Mouse (Mus musculus) neural tube, embryonic 15.5 days (tissue): Measurements from ENCODE around the gene Jazf1. TPM values are rescaled to one million over a fixed set of nuclear protein-coding genes. Genes with fewer than 3 reads are reported as not detected.

Source experiments
- ATAC-seq: fragments of 200-750 bp; cut with Nextera tagmentation; 2 replicates; pipeline ENCODE4 v1.8.0; 2017; ENCODE audit warnings: mild to moderate bottlenecking, moderate TSS enrichment, moderate library complexity; ENCODE audit not compliant: low FRiP score
- H3K27ac ChIP-seq: fragments of 300-500 bp; sonication (generic); replicated peaks from 2 replicates; pipeline ENCODE4 v1.5.1; 2015; ENCODE audit warnings: mild to moderate bottlenecking, inconsistent platforms
- H3K27me3 ChIP-seq: fragments of 300-500 bp; sonication (generic); replicated peaks from 2 replicates; pipeline ENCODE4 v1.6.1; 2015; ENCODE audit warnings: inconsistent platforms
- H3K36me3 ChIP-seq: fragments of 300-500 bp; sonication (generic); 2 replicates; pipeline ENCODE4 v1.6.1; 2015; ENCODE audit warnings: inconsistent platforms
- H3K4me1 ChIP-seq: fragments of 300-500 bp; sonication (generic); 2 replicates; pipeline ENCODE4 v1.6.1; 2015; ENCODE audit warnings: inconsistent platforms
- H3K4me2 ChIP-seq: fragments of 300-500 bp; sonication (generic); 2 replicates; pipeline ENCODE4 v1.6.1; 2015; ENCODE audit warnings: inconsistent platforms, mild to moderate bottlenecking, moderate library complexity
- H3K4me3 ChIP-seq: fragments of 300-500 bp; sonication (generic); replicated peaks from 2 replicates; pipeline ENCODE4 v1.5.1; 2015; ENCODE audit warnings: mild to moderate bottlenecking, inconsistent platforms
- H3K9ac ChIP-seq: fragments of 300-500 bp; sonication (generic); replicated peaks from 2 replicates; pipeline ENCODE4 v1.6.1; 2015; ENCODE audit warnings: mild to moderate bottlenecking, inconsistent platforms
- H3K9me3 ChIP-seq: fragments of 300-500 bp; sonication (generic); replicated peaks from 2 replicates; pipeline ENCODE4 v1.6.1; 2016; ENCODE audit warnings: inconsistent platforms
- WGBS: fragments of 180-500 bp; shearing (Covaris S2); methylation state at CpG from one replicate; pipeline ENCODE4 v1.1.7; 2015; ENCODE audit warnings: mixed read lengths; 5-methylcytosine and 5-hydroxymethylcytosine counted together
- polyA plus RNA-seq: library from polyadenylated mRNA; unstranded; fragments of >200 nt; fragmentation: Nextera tagmentation; extraction: Ambion mirVana; gene quantifications from 2 replicates; pipeline ENCODE4 v1.2.1, GENCODE M21; 2015

Jazf1 gene
- polyA plus RNA-seq, 1 experiment from 2014 or later = 58.3 TPM

DNA sequence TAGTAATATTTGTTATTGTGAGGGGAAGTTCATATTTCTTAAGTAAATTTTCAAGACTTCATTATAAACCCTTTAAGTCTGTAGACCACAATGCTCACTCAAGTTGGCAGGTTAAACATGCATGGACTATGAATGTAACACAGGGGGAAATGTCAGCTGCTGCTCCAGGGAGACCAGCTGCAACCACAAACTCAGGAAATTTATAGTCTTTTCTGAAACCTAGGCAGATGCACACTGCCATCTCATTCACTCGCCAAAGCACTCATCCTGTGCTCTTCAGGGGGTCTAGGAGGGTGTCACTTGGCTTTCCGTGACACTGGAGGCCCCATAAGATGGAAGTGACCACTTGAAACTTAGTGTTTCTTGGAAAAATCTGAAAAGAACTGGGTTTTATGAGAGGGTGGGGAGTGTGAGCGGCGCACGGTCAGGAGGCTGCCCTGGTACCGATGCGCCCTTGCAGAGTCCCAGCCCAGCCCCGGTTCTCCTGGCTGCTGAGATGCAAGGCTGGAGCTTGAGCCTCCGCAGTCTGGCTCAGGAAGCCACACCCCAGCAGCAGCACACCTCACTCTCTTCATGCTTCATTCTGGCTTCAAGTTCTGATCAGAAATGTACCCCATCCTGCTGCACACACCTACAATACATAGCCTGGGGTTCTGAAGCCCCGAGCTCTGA lies 251.1 kb downstream of the Jazf1 start:
- H3K27me3 ChIP-seq = no peaks in the 10 kb centered on the region
- no peaks in the 10 kb centered on the region for H3K36me3 ChIP-seq
- H3K9ac ChIP-seq = no peak overlapping the region
- H3K4me1 ChIP-seq = peaks cover 5% of the 10 kb centered on the region
- ATAC-seq = no peak
- no peaks in the 10 kb centered on the region for H3K9me3 ChIP-seq
- no peak overlapping the region for H3K27ac ChIP-seq
- H3K4me3 ChIP-seq = no peak overlapping the region
- 60% methylated on average over 10 of the region's 10 CpGs for WGBS
- H3K4me2 ChIP-seq = no peak overlapping the region

DNA sequence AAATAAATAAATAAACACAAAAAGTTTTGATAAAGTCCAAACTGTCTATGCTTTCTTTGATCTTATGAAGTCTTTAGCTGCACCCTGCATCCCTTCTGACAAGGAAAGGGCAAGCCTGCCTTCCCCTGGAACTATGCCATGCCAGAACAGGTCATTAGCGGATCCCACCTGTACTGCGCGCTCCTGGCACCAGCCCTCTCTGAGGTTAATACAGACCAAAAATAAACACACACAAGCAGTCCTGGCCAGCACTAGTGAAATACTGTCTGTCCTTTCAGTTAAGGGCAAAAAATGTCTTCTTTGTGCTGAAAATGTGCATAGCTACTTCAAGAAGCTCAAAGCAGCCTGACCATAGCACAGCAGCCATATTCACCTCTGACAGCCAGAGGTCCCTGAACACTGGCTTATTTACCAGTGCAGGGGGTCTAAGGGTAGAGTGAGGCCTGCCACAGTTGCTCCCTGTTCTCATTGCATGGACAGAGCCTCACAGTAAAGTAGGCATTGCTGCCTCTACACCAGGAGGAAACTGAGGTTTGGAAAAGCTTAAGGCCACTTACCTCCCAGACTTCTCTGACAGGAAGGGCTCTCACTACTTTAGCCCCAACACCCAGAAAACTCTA lies 263.1 kb downstream of the Jazf1 start:
- Histone ChIP-seq H3K4me3 (no peak overlapping the region), H3K9ac (no peak overlapping the region), H3K36me3 (no peaks in the 10 kb centered on the region), H3K4me1 (no peaks in the 10 kb centered on the region), H3K27me3 (no peaks in the 10 kb centered on the region), H3K9me3 (no peaks in the 10 kb centered on the region), H3K27ac (no peak overlapping the region), H3K4me2 (no peak overlapping the region)
- no peak for ATAC-seq
- WGBS = 97% methylated on average over 3 of the region's 3 CpGs

DNA sequence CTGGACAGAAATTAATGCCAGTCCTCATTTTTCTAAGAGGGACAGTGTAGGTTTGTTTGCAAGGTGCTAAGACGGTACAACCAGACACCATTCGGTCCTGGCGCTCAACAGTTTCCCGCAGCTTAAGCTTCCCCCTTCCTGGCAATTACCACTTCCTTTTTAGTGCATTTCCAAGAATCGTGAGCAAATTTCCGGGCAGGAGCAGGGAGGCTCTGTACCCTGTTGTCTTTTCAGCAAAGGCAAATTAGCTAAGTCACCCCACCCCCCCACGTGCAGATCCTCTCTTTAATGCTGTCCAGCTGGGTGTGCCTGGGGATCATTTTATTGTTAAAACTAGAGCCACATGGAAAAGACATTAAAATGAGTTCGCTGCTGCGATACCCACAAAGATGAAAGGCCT lies 266.2 kb downstream of the Jazf1 start:
- H3K27ac ChIP-seq = no peak overlapping the region
- 59% methylated on average over 9 of the region's 9 CpGs for WGBS
- no peak overlapping the region for H3K4me3 ChIP-seq
- H3K4me1 ChIP-seq = peaks cover 9% of the 10 kb centered on the region
- H3K27me3 ChIP-seq = no peaks in the 10 kb centered on the region
- ATAC-seq = no peak
- no peak overlapping the region for H3K4me2 ChIP-seq
- no peaks in the 10 kb centered on the region for H3K9me3 ChIP-seq
- H3K9ac ChIP-seq = no peak overlapping the region
- H3K36me3 ChIP-seq = no peaks in the 10 kb centered on the region

DNA sequence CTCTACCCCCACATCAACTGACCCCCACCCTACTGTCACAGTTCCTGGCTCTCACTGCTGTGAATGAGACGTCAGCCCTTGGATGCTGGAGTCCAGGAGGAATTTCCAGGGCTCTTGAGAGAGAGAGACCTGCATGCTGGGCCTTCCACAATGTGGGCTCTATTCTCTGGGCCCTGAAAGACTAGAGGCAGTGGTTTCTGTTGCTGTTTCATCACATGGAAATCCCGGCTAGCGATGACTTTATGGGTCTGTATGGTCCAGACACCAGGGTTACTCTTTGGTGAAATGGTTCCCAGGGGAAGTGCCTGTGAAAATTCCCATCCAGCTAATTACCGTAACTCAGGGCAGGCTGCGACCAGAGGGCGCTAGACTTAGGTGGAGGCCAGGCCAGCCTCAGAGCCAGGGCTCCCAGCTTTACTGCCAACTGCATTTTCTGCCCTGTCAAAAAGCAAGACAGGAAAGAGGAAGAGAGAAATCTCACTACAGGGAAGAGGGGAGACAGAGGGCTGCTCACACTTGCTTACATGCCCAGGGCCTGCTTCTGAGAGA lies 271.1 kb downstream of the Jazf1 start:
- Histone ChIP-seq H3K27ac (no peak overlapping the region), H3K4me3 (no peak overlapping the region), H3K9ac (no peak overlapping the region), H3K36me3 (no peaks in the 10 kb centered on the region), H3K4me2 (no peak overlapping the region), H3K4me1 (peaks cover 40% of the 10 kb centered on the region), H3K9me3 (no peaks in the 10 kb centered on the region), H3K27me3 (no peaks in the 10 kb centered on the region)
- WGBS = 29% methylated on average over 6 of the region's 6 CpGs
- no peak for ATAC-seq

DNA sequence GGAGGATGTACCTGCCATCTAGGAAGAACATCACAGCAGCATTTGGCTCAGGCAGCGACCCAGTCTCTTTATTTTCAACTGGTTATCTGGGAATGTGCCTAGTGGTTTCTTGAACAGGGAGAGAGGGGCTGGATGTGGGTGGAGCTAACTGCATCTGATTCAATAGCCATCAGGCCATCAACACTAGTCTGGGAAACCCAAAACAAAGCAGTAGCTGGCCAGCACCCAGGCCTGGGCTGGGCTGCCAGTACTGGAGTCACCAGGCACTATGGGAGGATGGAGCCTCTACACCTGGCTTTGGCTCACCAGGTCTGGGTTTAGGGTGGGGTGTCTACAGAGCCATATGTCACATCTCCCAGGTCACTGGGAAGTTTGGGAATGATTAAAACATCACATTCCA lies 271.7 kb downstream of the Jazf1 start:
- Histone ChIP-seq H3K4me3 (no peak overlapping the region), H3K36me3 (no peaks in the 10 kb centered on the region), H3K27me3 (no peaks in the 10 kb centered on the region), H3K27ac (peak overlapping the region; percentile 2; the same call in 1 of the 2 replicates), H3K9me3 (no peaks in the 10 kb centered on the region), H3K9ac (no peak overlapping the region), H3K4me2 (no peak overlapping the region), H3K4me1 (peaks cover 40% of the 10 kb centered on the region)
- WGBS = 45% methylated on average over 1 of the region's 1 CpGs
- ATAC-seq = no peak

DNA sequence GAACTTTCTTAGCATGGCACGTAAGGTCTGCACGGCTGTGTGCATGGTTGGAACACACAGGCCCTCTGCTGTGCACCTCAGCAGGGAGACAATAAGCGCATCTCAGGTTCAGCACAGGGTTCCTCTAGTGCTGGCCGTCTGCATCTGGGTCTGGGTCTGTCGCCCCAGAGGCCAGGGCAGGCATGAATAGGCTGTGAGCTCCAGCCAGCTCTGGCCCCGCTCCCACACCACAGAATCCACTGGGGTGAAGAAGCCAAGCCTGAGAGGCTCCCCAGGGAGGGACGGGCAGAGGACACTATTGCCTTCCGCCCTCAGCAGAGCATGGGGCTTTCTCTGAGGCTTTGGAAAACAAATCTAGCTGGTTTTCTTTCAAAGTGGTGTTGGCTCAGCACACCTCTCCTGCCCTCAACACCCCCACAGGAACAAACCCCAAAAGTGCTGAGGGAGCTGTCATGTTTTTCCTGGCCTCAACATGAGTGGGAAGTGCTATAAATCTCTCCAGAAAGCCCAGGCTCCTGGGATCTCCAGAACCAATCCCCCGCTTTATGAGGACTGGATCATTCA lies 272.3 kb downstream of the Jazf1 start:
- H3K9ac ChIP-seq = no peak overlapping the region
- WGBS = 57% methylated on average over 9 of the region's 9 CpGs
- ATAC-seq = peak; percentile 36; the same call in 1 of the 2 replicates
- no peaks in the 10 kb centered on the region for H3K9me3 ChIP-seq
- H3K4me3 ChIP-seq = no peak overlapping the region
- H3K36me3 ChIP-seq = no peaks in the 10 kb centered on the region
- peak overlapping the region; percentile 2; the same call in 1 of the 2 replicates for H3K27ac ChIP-seq
- H3K4me1 ChIP-seq = peaks cover 40% of the 10 kb centered on the region
- H3K27me3 ChIP-seq = no peaks in the 10 kb centered on the region
- no peak overlapping the region for H3K4me2 ChIP-seq

DNA sequence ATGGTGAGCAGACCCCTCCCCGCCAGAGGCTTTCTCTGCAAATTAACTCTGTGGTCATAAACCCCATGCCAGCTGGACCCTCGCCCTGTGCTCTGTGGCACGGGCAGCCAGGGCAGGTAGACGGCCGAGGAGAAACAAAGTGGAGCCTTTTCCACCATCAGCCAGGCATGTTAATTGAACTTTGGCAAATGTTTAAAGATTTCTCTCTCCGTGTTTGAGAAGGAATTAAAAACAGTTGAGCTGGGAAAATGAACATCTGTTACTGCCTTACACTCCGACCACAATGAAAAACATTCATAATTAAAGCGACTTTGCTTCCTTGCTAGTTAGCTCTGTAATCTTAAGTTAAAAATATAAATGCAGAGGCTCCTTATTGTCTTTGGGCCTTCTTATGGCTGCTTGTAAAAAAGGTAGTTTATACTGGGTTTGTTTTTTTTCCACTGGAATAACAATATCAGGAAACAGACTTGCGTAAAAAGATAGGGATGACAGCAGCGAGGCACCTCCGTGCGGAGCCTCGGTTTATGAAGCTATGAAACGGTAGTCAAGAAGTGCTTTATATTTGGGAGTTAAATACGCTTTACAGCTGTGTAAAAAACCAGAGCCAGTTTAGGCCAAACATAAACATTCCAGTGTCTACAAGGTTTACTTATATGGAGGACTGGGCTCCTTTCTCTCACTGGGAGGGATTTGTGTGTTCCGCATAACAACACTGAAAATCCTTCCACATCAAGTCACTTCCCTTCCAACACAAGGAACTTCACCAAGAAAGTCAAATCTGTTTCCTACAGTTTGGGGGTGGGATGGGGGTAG lies 273.2 kb downstream of the Jazf1 start:
- no peaks in the 10 kb centered on the region for H3K27me3 ChIP-seq
- H3K9me3 ChIP-seq = no peaks in the 10 kb centered on the region
- no peak for ATAC-seq
- H3K27ac ChIP-seq = peak overlapping the region; percentile 24; the same call in 1 of the 2 replicates
- H3K4me1 ChIP-seq = peaks cover 42% of the 10 kb centered on the region
- WGBS = 45% methylated on average over 16 of the region's 16 CpGs
- H3K36me3 ChIP-seq = no peaks in the 10 kb centered on the region
- no peak overlapping the region for H3K4me2 ChIP-seq
- H3K4me3 ChIP-seq = no peak overlapping the region
- H3K9ac ChIP-seq = no peak overlapping the region

DNA sequence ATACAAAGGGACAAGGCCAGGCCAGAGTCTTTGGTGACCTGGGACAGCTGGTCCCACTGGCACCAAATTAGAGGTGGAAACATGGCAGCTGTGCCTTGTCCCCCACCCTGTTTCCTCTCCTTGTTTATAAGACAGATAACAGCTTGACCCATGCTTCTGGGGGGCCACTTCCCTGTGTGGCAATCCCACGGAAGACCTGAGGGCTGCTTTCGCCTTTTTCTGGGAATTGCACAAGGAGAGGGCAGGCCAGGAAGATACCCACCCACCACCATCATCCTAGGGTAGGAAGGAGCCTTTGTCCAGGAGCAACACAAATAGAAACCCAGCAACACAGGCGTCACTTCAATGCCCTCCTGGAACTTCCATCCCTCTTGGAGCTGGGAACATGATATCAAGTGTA lies 276.0 kb downstream of the Jazf1 start:
- Histone ChIP-seq H3K36me3 (no peaks in the 10 kb centered on the region), H3K9ac (no peak overlapping the region), H3K27me3 (no peaks in the 10 kb centered on the region), H3K4me3 (no peak overlapping the region), H3K4me1 (peaks cover 52% of the 10 kb centered on the region), H3K27ac (no peak overlapping the region), H3K4me2 (no peak overlapping the region), H3K9me3 (no peaks in the 10 kb centered on the region)
- WGBS = 89% methylated on average over 3 of the region's 3 CpGs
- no peak for ATAC-seq

DNA sequence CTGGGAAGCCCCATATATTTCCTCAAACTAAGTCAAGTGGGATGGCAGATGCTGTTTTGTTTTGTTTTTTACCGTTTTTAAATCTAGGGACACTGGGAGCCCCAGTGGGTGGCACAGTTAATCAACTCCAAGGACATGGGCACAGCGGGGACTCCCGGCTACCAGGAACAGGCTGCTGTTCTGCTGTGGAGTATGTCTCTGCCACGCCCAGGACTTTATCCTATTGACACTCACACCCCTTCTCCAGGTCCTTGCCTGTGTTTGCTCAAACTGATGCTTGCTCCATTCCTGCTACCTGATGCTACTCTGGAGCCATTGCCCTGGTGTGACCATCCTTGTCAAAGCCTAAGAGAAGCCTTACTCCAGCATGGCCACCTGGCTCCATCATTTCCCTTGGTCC lies 277.6 kb downstream of the Jazf1 start:
- Histone ChIP-seq H3K9me3 (no peaks in the 10 kb centered on the region), H3K27me3 (no peaks in the 10 kb centered on the region), H3K4me3 (no peak overlapping the region), H3K9ac (no peak overlapping the region), H3K36me3 (no peaks in the 10 kb centered on the region), H3K27ac (no peak overlapping the region), H3K4me1 (peaks cover 36% of the 10 kb centered on the region), H3K4me2 (no peak overlapping the region)
- 74% methylated on average over 4 of the region's 4 CpGs for WGBS
- ATAC-seq = no peak

DNA sequence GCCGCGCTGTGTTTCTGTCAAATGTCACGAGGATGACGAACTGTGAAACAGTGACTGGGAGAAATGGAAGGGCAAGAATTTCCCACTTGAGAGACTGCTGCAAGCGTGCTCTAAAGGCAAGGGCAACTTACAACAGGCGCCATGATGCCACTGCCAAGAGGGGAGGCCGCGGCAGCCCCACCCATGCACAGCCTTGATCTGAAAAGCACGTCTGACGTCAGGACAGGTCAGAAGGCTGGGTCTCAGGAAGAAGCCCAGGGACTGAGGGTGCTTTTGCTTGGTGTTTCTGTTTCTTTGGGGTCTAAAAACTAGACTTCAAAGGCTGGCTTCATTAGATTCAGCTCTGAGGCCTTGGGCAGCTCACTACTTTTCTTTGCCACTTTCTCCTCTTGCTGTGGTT lies 278.1 kb downstream of the Jazf1 start:
- H3K4me1 ChIP-seq = peaks cover 31% of the 10 kb centered on the region
- H3K4me2 ChIP-seq = no peak overlapping the region
- 71% methylated on average over 10 of the region's 10 CpGs for WGBS
- no peaks in the 10 kb centered on the region for H3K27me3 ChIP-seq
- no peaks in the 10 kb centered on the region for H3K9me3 ChIP-seq
- no peak overlapping the region for H3K9ac ChIP-seq
- no peak overlapping the region for H3K4me3 ChIP-seq
- H3K36me3 ChIP-seq = no peaks in the 10 kb centered on the region
- ATAC-seq = no peak
- no peak overlapping the region for H3K27ac ChIP-seq

DNA sequence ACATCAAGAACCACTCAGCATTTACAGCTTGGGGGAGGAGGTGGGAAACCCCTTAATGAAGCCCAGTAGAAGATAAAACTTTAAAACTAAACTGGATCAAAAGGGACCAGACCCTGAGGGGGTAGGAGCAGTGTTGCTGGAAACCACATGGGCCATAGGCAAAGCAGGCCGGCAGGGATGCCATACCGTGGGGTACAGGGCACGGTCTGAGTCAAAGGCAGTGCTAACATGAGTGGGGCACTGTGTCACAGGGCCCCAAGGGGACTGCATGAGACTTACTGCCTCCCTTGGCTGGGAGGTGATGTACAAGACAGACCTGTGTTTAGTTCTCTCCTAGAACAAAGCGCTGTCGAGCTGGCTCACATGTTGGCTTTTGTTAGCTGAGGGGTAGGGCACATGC lies 288.9 kb downstream of the Jazf1 start:
- Histone ChIP-seq H3K4me1 (0 out of 2 replicates have a peak, but pooled peaks cover 7% of the 10 kb centered on the region), H3K9ac (no peak overlapping the region)

More for the DNA sequence above, 288.9 kb downstream of the Jazf1 start:
- Histone ChIP-seq H3K4me3 (no peak overlapping the region), H3K4me2 (no peak overlapping the region), H3K27me3 (no peaks in the 10 kb centered on the region), H3K9me3 (no peaks in the 10 kb centered on the region), H3K27ac (no peak overlapping the region), H3K36me3 (no peaks in the 10 kb centered on the region)
- no peak for ATAC-seq
- 72% methylated on average over 5 of the region's 5 CpGs for WGBS
